Mouse (Mus musculus) MEL (cell line): ENCODE measurements at regions not wholly inside any gene's neighbourhood (a gene's known extent, or its start where the extent isn't known, plus 50 kb on each side); places are given as distances from the start of the nearest gene placed in this dataset.

Experiments
- DNase-seq: peaks from one replicate; pipeline ENCODE4 v3.0.0; 2011; ENCODE audit warnings: low read depth, low spot score
- H3K27ac ChIP-seq: 2 replicates; pipeline ENCODE4 v1.5.1; 2012; ENCODE audit warnings: low read depth, mild to moderate bottlenecking, control low read depth, low read length, moderate library complexity; ENCODE audit not compliant: control insufficient read depth
- H3K27me3 ChIP-seq, 2 experiments: fragments of 150-350 bp in 1 of 2; sonication (generic) in 1 of 2; 2 replicates each; pipeline ENCODE4 v1.6.1; 2012; ENCODE audit warnings: low read length in 2 of 2, mild to moderate bottlenecking in 2 of 2, improper control_type of control experiment in 1 of 2, moderate library complexity in 1 of 2; ENCODE audit not compliant: insufficient read depth in 2 of 2, control insufficient read depth in 1 of 2
- H3K36me3 ChIP-seq, 2 experiments: 2 replicates each; pipeline ENCODE4 v1.6.1; 2012 to 2014; ENCODE audit warnings: low read length in 2 of 2, improper control_type of control experiment in 1 of 2, inconsistent platforms in 1 of 2, mild to moderate bottlenecking in 1 of 2; ENCODE audit not compliant: insufficient read depth in 2 of 2, control insufficient read depth in 1 of 2
- H3K4me1 ChIP-seq, 2 experiments: fragments of 150-350 bp in 1 of 2; sonication (generic) in 1 of 2; 2 replicates each; pipeline ENCODE4 v1.6.1; 2012; ENCODE audit warnings: low read length in 2 of 2, improper control_type of control experiment in 1 of 2, mild to moderate bottlenecking in 1 of 2; ENCODE audit not compliant: insufficient read depth in 2 of 2, control insufficient read depth in 1 of 2
- H3K4me3 ChIP-seq, 2 experiments: fragments of 150-350 bp in 1 of 2; sonication (generic) in 1 of 2; 2 replicates each; pipeline ENCODE4 v1.5.1; 2012; ENCODE audit warnings: low read depth in 2 of 2, low read length in 2 of 2, mild to moderate bottlenecking in 2 of 2, moderate library complexity in 2 of 2, control low read depth in 1 of 2, improper control_type of control experiment in 1 of 2; ENCODE audit not compliant: control insufficient read depth in 1 of 2, insufficient read depth in 1 of 2
- H3K79me2 ChIP-seq: 2 replicates; pipeline ENCODE4 v1.6.1; 2012; ENCODE audit warnings: mild to moderate bottlenecking, low read length, moderate library complexity; ENCODE audit not compliant: control insufficient read depth, poor library complexity, insufficient read depth
- H3K9ac ChIP-seq: 2 replicates; pipeline ENCODE4 v1.6.1; 2012; ENCODE audit warnings: low read depth, mild to moderate bottlenecking, control low read depth, low read length, moderate library complexity; ENCODE audit not compliant: control insufficient read depth, poor library complexity, severe bottlenecking
- H3K9me3 ChIP-seq: fragments of 150-350 bp; sonication (generic); replicated peaks from 2 replicates; pipeline ENCODE4 v1.6.1; 2012; ENCODE audit warnings: mild to moderate bottlenecking, low read length, improper control_type of control experiment, moderate library complexity; ENCODE audit not compliant: insufficient read depth
- CHD2 ChIP-seq: IDR thresholded peaks from 2 replicates; pipeline ENCODE4 v1.6.1; 2011; ENCODE audit warnings: low read length, improper control_type of control experiment
- CTCF ChIP-seq, 3 experiments: IDR thresholded peaks in 2 of 3; conservative IDR thresholded peaks in 1 of 3; 2 replicates each; pipeline ENCODE4 v1.5.1; 2011 to 2012; ENCODE audit warnings: low read length in 3 of 3, low read depth in 2 of 3, mild to moderate bottlenecking in 2 of 3, improper control_type of control experiment in 1 of 3, inconsistent platforms in 1 of 3, mixed read lengths in 1 of 3, moderate library complexity in 1 of 3; ENCODE audit not compliant: control insufficient read depth in 1 of 3, insufficient read depth in 1 of 3, poor library complexity in 1 of 3, severe bottlenecking in 1 of 3
- MAFK ChIP-seq: IDR thresholded peaks from 2 replicates; pipeline ENCODE4 v1.6.1; 2011; ENCODE audit warnings: low read depth, mild to moderate bottlenecking, low read length, improper control_type of control experiment, borderline replicate concordance
- MAZ ChIP-seq: IDR thresholded peaks from 2 replicates; pipeline ENCODE4 v1.6.1; 2012; ENCODE audit warnings: low read depth, mild to moderate bottlenecking, inconsistent platforms, low read length, improper control_type of control experiment
- MYB ChIP-seq: IDR thresholded peaks from 2 replicates; pipeline ENCODE4 v1.6.1; 2011; ENCODE audit warnings: mild to moderate bottlenecking, low read depth, low read length, improper control_type of control experiment
- MYC ChIP-seq: IDR thresholded peaks from 2 replicates; pipeline ENCODE4 v1.6.1; 2011; ENCODE audit warnings: low read depth, mild to moderate bottlenecking, low read length, improper control_type of control experiment, moderate library complexity
- POLR2AphosphoS5 ChIP-seq: IDR thresholded peaks from 2 replicates; pipeline ENCODE4 v1.6.1; 2012; ENCODE audit warnings: low read depth, borderline replicate concordance, mild to moderate bottlenecking, inconsistent platforms, low read length, moderate library complexity, mixed read lengths
- RAD21 ChIP-seq: IDR thresholded peaks from 2 replicates; pipeline ENCODE4 v1.6.1; 2011; ENCODE audit warnings: mild to moderate bottlenecking, low read depth, low read length, improper control_type of control experiment
- RCOR1 ChIP-seq: IDR thresholded peaks from 2 replicates; pipeline ENCODE4 v1.6.1; 2012; ENCODE audit warnings: low read depth, mild to moderate bottlenecking, inconsistent platforms, low read length, improper control_type of control experiment
- TAL1 ChIP-seq: IDR thresholded peaks from 2 replicates; pipeline ENCODE4 v1.6.1; 2012; ENCODE audit warnings: mild to moderate bottlenecking, inconsistent platforms, low read length, moderate library complexity, mixed read lengths
- UBTF ChIP-seq: IDR thresholded peaks from 2 replicates; pipeline ENCODE4 v1.6.1; 2012; ENCODE audit warnings: low read depth, mild to moderate bottlenecking, inconsistent platforms, low read length, improper control_type of control experiment, moderate library complexity, borderline replicate concordance; ENCODE audit not compliant: insufficient read depth
- ZC3H11A ChIP-seq: IDR thresholded peaks from 2 replicates; pipeline ENCODE4 v1.6.1; 2012; ENCODE audit warnings: low read depth, mild to moderate bottlenecking, inconsistent platforms, low read length, improper control_type of control experiment

GRCm38 (mm10) chr9:72217296-72218028 lies 57.2 kb upstream of the Zfp280d start:
- DNase-seq: no peak
- H3K79me2 ChIP-seq: no peaks in the 10 kb centered on the region
- TF ChIP-seq CTCF (IDR thresholded peaks at IDR 0.05 in 2 of 3, conservative IDR thresholded peaks at IDR 0.05 in 1 of 3; ENCODE audit: control insufficient read depth in 1 of 3, insufficient read depth in 1 of 3, low read depth in 2 of 3, low read length in 3 of 3, poor library complexity in 1 of 3, severe bottlenecking in 1 of 3) (no peak; a peak in 1 of 6 replicates), CHD2 (no peak), MAFK (no peak), RAD21 (peak; percentile 11; the same call in 1 of the 2 replicates), RCOR1 (no peak)
- TF ChIP-seq, all 39 proteins: peak for 1
- Histone ChIP-seq H3K4me3 (no peak overlapping the region; a peak in 1 of 4 replicates), H3K27me3 (no peaks in the 10 kb centered on the region), H3K9ac (no peak overlapping the region), H3K4me1 (no peaks in the 10 kb centered on the region; a peak in 1 of 4 replicates), H3K36me3 (no peaks in the 10 kb centered on the region), H3K27ac (no peak overlapping the region), H3K9me3 (no peaks in the 10 kb centered on the region)

GRCm38 (mm10) chr9:72218736-72219135 lies 55.9 kb upstream of the Zfp280d start:
- H3K27ac ChIP-seq: no peak overlapping the region
- H3K36me3 ChIP-seq: no peaks in the 10 kb centered on the region
- DNase-seq: no peak
- H3K9me3 ChIP-seq: no peaks in the 10 kb centered on the region
- H3K4me1 ChIP-seq: no peaks in the 10 kb centered on the region; a peak in 1 of 4 replicates
- no peaks in the 10 kb centered on the region for H3K27me3 ChIP-seq
- H3K4me3 ChIP-seq: no peak overlapping the region
- TF ChIP-seq POLR2AphosphoS5: no peak
- no peak for TF ChIP-seq MYC
- no peak for TF ChIP-seq UBTF
- no peak for TF ChIP-seq MYB
- no peak overlapping the region for H3K9ac ChIP-seq
- H3K79me2 ChIP-seq: no peaks in the 10 kb centered on the region

DNA sequence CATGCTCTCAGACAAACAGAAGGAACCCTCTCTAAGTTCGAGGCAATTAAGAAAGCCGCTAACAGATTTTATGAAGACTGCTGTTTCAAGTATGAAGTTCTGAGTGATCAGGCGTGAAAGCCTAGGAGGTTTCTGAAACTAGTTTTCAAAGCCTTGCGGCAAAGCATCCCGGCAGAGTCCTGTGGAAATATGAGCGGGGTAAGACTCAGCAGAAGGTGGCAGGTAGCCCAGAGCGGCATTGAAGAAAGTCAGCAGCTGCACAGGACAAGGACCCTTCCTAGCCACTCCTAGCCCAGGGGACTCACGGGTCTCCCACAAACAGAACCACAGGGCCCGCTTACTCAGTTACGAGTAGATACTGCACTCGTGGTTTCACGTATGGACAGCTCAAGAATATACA lies 54.8 kb upstream of the Zfp280d start:
- Histone ChIP-seq H3K4me1 (no peaks in the 10 kb centered on the region; a peak in 1 of 4 replicates), H3K9ac (no peak overlapping the region), H3K36me3 (no peaks in the 10 kb centered on the region), H3K9me3 (no peaks in the 10 kb centered on the region), H3K27me3 (no peaks in the 10 kb centered on the region), H3K79me2 (no peaks in the 10 kb centered on the region), H3K4me3 (no peak overlapping the region), H3K27ac (no peak overlapping the region)
- TF ChIP-seq TAL1 (no peak), MAZ (no peak), ZC3H11A (no peak)
- DNase-seq: no peak
